Mouse (Mus musculus) Muller cell, postnatal 12 days (primary cell): ENCODE data around the gene Kif6.

Source experiments
- DNase-seq: peaks from one replicate; pipeline ENCODE4 v3.0.0-alpha.2; 2015; ENCODE audit errors: inconsistent ontology term

Kif6 gene

GRCm38 (mm10) chr17:49737217-49737774 is 122.4 kb downstream of the Kif6 start:
- DNase-seq: no peak

GRCm38 (mm10) chr17:49738351-49738750 is 123.4 kb downstream of the Kif6 start:
- DNase-seq: no peak

- DNase-seq: no peak
Measured at GRCm38 (mm10) chr17:49739896-49740679, 125.2 kb downstream of the Kif6 start.

- no peak for DNase-seq
Measured at GRCm38 (mm10) chr17:49741172-49741571, 126.2 kb downstream of the Kif6 start.

- no peak for DNase-seq
Measured at GRCm38 (mm10) chr17:49741927-49742326, 127.0 kb downstream of the Kif6 start.

- peak; percentile 62 for DNase-seq
Measured at GRCm38 (mm10) chr17:49743580-49744463, 128.9 kb downstream of the Kif6 start.

GRCm38 (mm10) chr17:49750889-49751324 is 136.0 kb downstream of the Kif6 start:
- peak; percentile 59 for DNase-seq

- no peak for DNase-seq
Measured at GRCm38 (mm10) chr17:49753874-49754273, 138.9 kb downstream of the Kif6 start.

- peak; percentile 67 for DNase-seq
Measured at GRCm38 (mm10) chr17:49756862-49757261, 141.9 kb downstream of the Kif6 start.

GRCm38 (mm10) chr17:49759047-49759446 is 144.1 kb downstream of the Kif6 start:
- no peak for DNase-seq

GRCm38 (mm10) chr17:49761260-49761659 is 146.3 kb downstream of the Kif6 start:
- DNase-seq: no peak

- DNase-seq: no peak
Measured at GRCm38 (mm10) chr17:49761838-49762237, 146.9 kb downstream of the Kif6 start.

- no peak for DNase-seq
Measured at GRCm38 (mm10) chr17:49764963-49765362, 150.0 kb downstream of the Kif6 start.

- peak; percentile 55 for DNase-seq
Measured at GRCm38 (mm10) chr17:49767717-49768370, 152.9 kb downstream of the Kif6 start.

GRCm38 (mm10) chr17:49771703-49772315 is 156.9 kb downstream of the Kif6 start:
- DNase-seq: no peak

- DNase-seq: no peak
Measured at GRCm38 (mm10) chr17:49777115-49777839, 162.3 kb downstream of the Kif6 start.

GRCm38 (mm10) chr17:49779066-49779465 is 164.1 kb downstream of the Kif6 start:
- no peak for DNase-seq

GRCm38 (mm10) chr17:49779576-49779975 is 164.6 kb downstream of the Kif6 start:
- peak; percentile 6 for DNase-seq

GRCm38 (mm10) chr17:49785851-49786250 is 170.9 kb downstream of the Kif6 start:
- no peak for DNase-seq

- DNase-seq: no peak
Measured at GRCm38 (mm10) chr17:49787351-49787750, 172.4 kb downstream of the Kif6 start.
